Mouse (Mus musculus): Measurements from ENCODE around the gene Chek2. TPM values are rescaled to one million over a fixed set of nuclear protein-coding genes. Genes with fewer than 3 reads are reported as not detected.
"Not testable (repeated sequence)": the region's sequence is repeated elsewhere in the genome, so short reads cannot be mapped to it uniquely, and the experiment has no call there.

Gene Chek2
- total RNA-seq, 2 experiments from 2014 or later: 2.6 to 3.0 TPM

DNA sequence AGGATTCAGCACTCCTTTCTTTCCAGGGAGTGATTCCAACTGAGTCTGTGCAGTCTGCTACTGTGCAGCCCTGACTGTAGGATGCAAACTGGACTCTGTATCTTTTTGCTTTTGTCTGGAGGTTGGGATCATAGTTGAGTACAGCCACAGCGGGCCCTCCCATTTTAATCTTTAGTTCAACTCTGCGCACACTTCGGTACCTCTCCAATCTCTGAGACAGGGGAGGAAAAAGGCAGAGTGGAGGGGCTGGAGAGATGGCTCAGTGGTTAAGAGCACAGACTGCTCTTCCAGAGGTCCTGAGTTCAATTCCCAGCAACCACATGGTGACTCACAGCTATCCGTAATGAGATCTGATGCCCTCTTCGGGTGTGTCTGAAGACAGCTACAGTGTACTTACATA is 1.8 kb upstream of the Chek2 start:
- DNase-seq: not testable (repeated sequence)
- intact Hi-C loops (cut with DNase I): loop anchor here (5.0 to 10.0 kb wide), 2 partner anchors 84 to 417 kb away; no protein-coding TSS in a partner anchor

DNA sequence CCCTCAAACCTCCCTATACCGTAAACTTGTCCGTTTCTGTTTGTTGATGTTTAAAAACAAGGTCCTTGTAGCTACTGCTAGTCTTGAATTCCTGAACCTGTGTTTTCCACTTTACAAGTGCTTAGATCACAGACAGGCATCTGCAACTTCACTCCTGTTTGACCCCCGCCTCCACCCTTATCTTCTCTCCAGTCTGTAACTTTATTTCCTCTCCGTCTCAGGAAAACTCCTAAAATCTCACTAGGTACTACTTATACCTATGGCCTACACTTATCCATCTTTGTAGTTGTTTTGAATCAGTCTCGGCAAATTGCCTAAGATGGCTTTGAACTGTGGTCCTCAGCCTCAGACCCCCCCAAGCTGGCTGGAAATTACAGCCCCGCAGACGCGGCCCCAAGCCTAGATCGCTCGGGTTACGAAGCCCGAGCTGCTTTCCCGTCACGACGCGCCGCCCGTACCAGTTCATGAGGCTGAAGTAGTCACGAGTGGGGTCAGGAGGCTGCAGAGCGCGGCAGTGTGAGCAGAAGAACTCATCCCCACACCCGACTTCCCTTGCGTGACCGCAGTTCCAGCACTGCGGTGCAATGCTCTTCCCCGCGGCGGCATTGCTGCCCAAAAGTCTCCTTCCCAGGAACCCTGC is 621 bp upstream of the Chek2 start:
- intact Hi-C loops (cut with DNase I): loop anchor here (5.0 to 10.0 kb wide), 2 partner anchors 83 to 416 kb away; no protein-coding TSS in a partner anchor
- no peak for DNase-seq

DNA sequence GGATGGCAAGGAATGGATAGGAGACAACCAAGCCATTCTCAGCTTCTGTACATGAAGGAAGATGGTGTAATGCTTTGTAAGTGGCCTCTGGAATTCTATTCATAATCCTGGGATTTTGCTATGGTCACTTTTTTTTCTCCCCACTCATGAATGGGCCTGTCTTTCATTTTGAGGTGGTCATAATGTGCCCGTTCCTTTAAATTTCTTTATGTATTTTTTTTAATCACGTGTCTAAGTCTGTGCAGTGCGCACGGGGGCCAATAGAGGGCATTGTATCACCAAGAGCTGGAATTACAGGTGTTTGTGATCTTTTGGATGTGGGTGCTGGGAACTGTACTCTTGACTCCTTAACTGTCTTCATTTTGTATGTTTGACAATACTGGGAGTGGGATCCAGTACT is 686 bp downstream of the Chek2 start:
- intact Hi-C loops (cut with DNase I): no loop called here
- peak; percentile 38 for DNase-seq

DNA sequence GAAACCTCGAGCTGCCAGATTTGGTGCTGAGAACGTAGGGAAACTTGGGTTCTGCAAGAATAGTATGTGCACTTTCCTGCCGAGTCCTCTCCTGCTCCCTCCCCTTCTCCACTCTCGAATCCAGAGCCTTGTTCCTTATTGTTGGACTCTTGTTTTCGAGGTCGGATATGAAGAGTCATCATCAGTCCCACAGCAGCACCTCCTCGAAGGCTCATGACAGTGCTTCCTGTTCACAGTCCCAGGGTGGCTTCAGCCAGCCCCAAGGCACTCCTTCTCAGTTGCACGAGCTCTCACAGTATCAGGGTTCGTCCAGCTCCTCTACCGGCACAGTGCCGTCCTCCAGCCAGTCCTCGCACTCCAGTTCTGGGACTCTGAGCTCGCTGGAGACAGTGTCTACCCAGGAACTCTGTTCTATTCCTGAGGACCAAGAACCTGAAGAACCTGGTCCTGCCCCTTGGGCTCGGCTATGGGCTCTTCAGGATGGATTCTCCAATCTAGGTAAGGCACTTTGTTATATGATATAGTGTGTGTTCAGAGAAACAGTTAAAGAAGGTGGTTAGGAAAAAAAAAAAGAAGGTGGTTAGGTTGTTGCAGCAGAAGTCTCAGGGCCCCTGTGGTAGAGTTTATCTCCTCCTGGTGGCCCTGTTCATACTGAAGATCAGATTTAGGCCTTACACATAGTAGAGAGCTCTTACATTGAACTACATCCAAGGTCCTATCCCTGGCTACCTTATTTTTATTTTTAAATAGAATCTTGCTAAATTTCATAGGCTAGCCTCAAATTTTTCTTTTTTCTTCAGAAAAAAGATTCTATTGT is 1.5 kb downstream of the Chek2 start:
- intact Hi-C loops (cut with DNase I): no loop called here
- DNase-seq: no peak

DNA sequence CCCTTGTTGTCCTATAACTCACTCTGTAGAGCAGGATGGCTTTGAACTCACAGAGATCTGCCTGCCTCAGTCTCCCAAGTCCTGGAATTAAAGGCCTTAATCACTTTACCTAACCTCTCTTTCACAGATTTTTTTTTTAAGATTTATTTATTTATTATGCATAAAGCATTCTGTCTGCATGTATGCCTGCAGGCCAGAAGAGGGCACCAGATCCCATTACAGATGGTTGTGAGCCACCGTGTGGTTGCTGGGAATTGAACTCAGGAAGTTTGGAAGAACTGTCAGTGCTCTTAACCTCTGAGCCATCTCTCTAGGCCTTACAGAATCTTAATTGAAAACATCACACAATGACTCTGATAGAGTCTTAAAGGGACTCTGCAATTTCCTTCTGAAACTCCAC is 13.2 kb downstream of the Chek2 start:
- DNase-seq: no peak
- intact Hi-C loops (cut with DNase I): no loop called here

DNA sequence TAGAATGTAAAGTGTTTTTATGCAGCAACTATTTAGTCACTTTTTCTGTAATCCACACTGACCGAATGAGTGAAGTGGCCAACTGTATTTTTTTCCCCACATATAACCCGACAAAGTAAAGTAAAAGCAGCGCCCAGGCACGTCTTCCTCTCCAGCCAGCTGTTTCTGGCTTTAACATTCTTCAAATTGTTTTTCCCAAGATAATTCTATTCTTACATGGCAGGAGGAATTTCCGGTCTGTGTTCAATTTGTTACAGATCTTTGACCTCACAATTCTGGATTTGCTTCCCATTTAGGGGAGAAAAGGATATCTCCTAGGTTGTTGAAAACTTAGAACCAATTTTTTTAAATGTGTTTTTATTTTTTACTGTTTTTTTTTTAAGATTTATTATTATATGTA is 17.3 kb downstream of the Chek2 start:
- no peak for DNase-seq
- intact Hi-C loops (cut with DNase I): loop anchor here (5.0 kb wide), 1 partner anchor 410 kb away; no protein-coding TSS in a partner anchor

DNA sequence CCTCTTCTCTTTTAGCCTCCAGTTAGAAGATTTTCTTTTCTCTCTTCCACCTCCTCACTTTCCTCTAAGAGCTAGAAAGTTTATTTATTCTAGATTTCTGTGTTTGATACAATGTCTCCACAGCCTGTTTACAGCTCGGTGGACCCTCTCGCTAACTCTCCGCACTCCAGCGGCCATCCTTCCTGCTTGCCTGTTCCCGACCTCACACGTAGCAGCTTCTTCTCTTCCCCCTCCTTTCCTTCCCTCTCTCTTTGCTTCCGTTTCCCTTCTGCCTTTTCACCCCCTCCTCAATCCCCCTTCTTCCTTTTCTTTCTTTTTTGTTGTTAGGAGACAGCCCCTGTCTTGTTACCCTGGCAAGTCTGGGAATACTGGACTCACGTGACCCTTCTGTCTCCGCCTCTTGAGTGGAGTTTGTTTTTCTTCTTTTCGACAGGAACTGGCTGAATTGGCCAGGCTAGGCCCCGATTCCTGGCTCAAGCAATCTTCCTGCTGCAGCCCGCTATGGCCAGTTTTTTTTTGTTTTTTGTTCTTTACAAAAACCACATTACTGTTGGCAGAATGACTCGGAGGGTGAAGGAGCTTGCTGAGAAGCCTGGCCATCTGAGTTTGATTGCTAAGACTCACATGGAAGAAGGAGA is 19.4 kb downstream of the Chek2 start:
- intact Hi-C loops (cut with DNase I): loop anchor here (5.0 kb wide), 1 partner anchor 408 kb away; no protein-coding TSS in a partner anchor
- peak; percentile 34 for DNase-seq

DNA sequence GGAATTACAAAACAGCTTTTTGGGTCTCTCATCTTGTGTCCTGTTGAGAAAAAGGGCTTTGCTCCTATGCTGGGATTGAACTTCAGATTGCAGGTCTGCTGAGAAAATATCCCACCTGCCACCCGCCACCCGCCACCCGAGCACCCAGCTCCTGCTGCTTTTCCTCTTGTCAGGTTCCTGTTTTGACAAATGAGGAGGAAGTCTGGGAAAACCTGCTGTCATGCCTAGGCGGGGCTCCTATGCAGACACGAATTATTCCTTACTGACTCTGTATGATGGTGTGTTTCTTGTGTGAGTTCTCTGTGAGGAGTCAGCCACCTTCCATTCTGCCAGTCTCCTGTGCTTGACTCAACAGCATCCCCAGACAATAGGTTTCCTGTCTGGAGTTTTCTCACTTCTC is 20.7 kb downstream of the Chek2 start:
- intact Hi-C loops (cut with DNase I): no loop called here
- DNase-seq: no peak

DNA sequence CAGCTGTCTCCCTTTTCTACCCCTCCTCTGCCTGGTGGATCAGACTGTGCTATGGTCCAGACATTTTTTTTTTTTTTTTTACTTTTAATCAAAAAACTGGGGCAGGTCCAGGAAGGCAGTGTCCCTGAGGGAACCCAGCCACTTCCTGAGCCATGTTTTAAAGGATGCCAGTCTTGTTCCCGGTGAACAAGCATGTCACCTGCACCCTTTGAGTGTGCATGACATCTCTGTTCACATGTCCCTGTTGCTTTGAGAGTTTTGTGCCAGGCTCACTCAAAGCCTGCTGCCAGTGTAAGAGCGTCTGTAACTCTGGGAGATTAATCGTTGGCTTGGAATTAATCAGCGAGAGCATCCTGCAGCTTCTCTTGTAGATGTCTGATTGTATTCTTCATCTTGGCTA is 28.7 kb downstream of the Chek2 start:
- intact Hi-C loops (cut with DNase I): no loop called here
- DNase-seq: no peak

DNA sequence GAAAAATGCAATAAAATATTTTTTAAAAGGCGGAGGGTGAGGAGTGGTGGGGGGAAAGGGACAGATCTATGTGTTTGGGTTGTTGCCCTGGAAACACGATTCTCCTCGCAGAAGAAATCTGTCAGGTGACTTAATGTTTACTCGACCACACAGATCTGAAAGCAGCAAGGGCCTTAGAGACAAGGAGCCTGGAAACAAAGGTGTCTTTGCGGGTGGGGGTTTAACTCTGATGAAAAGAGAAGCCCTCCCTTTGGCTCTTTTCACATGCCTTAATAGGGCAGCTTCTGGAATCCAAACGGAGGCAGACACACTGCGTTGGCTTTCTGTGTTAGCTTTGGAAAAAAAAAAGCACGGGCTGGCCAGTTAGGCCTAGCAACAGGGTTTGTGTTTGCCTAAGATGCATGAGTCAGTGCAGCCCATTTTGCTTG is 29.5 kb downstream of the Chek2 start:
- intact Hi-C loops (cut with DNase I): no loop called here
- DNase-seq: no peak

DNA sequence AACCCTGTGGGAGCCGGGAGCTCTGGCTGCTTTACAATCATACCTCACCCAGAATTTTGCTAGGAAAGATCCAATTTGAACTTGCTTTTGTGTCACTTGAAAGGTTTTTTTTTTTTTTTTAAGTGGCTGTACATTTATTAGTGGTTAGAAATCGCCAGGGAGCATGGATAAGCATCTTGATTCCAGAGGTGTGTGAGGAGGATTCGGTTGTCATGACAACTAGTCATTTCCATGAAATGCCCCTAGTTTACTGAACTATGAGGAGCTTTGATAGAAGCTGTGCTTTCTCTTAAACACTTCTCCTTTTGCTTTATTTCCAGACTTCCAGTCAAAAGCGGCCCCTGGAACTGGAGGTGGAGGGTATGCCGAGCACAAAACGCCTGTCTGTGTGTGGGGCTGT is 33.4 kb downstream of the Chek2 start:
- intact Hi-C loops (cut with DNase I): no loop called here
- DNase-seq: no peak

DNA sequence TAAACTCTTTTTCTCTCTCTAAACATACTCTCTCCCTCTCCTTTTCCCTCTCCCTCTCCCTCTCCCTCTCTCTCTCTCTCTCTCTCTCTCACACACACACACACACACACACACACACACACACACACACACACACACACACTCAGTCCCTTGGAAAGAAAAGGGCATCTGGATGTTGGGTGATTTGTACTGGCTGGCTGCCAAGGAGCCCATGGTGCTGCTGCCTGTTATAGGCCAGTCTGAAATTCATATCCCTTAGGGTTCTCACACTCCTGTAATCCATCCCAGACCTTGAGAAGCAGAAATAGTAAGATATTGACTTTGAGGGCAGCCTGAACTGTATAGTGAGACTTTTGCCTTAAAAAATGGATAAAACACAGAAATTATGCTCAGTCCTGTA is 34.9 kb downstream of the Chek2 start:
- intact Hi-C loops (cut with DNase I): no loop called here
- peak; percentile 67 for DNase-seq

DNA sequence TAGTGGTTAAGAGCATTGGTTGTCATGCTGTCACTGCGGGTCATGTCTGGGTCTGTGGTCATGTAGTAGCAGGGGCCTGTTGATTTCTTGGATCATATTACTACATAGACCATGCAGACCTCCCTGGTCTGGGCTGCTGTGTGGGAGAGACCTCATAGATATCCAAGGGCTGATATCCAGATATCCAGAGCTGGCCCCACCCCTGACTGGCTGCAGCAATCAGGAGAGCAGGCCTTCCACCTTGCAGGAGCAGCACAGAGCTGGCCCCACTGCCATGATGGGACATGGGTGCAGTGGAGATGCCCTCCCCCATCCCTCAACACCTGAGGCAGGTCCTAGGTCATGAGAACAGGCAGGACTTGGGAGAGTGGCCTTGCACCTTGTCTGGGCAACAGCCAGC is 35.5 kb downstream of the Chek2 start:
- DNase-seq: no peak
- intact Hi-C loops (cut with DNase I): no loop called here

DNA sequence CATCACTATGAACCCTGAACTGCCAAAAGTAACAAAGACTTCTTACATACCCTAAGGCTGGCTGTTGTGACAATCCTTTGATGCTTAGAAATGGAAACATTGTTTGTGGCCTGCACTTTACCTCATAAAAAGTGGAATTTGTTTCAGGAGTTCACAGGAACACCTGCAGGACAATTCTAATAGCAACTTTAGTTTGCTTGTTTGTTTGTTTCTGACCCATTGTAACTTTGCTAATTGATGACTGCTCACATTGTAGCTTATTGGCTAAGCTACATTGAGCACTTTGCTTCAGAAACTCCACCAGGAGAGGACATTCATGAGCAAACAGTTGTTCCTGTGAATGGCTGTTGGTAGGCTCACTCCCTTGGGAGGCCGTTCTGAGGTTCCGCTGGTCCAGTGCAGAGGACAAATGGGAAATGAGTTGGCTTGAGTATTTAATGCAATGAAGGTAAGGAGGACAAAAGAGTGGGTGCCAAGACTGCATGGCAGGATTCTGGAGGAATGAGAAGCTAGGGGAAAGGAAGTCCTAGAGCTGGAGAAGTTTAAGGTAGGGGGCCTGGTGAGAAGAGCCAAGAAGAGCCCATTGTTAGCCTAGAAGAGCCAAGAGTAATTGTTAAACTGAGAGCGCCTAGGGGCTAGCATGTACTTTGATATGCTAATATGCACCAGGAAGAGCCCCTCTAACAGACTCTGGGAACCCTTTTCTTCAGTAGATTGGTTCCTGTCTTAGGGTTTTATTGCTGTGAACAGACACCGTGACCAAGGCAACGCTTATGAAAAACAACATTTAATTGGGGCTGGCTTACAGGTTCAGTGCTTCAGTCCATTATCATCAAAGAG is 38.1 kb downstream of the Chek2 start:
- intact Hi-C loops (cut with DNase I): no loop called here
- DNase-seq: no peak

DNA sequence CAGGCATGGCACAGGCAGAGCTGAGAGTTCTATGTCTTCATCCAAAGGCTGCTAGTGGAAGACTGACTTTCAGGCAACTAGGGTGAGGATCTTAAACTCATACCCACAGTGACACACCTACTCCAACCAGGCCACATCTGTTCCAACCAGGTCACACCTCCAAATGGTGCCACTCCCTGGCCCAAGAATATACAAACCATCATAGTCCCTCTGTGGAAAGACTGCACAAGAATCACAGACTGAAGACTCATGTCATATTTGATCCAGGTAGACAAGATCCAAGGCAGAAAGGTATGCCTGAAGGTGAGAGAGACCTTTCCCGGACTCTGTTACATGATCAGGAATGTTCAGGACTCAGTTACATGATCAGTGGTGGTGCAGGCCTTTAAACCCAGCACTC is 38.7 kb downstream of the Chek2 start:
- not testable (repeated sequence) for DNase-seq

DNA sequence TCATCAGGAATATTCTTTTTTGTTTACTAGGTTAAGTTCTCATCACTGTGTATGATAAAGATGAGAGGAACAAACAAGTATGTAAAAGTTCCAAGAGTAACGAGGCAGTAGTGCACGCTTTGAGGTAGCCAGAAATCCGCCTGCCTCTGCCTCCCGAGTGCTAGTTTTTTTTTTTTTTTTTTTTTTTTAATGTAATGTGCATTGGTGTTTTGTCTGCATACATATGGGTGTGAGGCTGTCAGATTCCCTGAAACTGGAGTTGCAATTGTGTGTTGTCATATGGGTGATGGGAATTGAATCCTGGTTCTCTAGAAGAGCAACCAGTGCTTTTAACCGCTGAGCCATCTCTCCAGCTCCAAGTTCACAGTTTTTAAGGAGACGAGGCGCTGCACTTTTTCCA is 39.3 kb downstream of the Chek2 start:
- intact Hi-C loops (cut with DNase I): no loop called here
- no peak for DNase-seq

More for the DNA sequence above, 38.7 kb downstream of the Chek2 start:
- intact Hi-C loops (cut with DNase I): not testable (repeated sequence)

DNA sequence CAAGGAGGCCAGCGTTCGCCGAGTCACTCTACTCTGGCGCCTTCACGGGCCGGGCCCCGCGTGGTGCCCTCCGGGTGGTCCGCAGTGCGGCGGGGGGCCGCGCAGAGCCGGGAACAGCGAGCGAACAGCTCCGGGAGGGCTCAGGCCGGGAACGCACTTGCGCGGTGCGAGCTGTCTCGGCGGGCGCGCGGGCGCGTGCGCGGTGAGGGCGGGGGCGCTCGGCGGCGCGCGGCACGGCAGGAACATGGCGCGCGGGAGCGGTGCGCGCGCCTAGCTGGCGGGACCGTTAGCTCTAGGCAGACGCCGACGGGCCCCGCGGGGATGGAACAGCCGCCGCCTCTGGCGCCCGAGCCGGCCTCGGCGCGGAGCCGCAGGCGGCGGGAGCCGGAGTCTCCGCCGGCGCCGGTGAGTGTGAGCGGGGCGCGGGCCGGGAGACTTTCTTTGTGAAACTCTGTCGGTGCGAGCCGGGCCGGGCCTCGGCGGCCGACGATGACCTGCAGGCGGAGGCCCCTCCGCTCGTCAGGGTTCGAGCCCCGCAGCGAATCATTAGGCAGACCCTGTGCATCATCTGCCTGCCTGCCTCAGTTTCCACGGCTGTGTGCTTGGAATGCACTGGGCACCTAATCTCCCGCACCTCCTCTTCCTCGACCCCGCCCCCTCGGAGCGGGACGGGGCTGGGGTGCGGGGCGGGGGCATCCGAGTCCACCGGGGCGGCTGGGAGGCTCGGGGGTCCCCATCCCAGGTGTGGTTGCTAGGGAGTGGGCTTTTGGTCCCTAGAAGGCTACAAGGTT is 40.0 kb downstream of the Chek2 start, which contains the start of gene Ttc28:
Gene Ttc28, plus strand, starts transcription at position 220 of the 791 bp plus-strand sequence.
- DNase-seq: peak; percentile 90
- intact Hi-C loops (cut with DNase I): no loop called here

DNA sequence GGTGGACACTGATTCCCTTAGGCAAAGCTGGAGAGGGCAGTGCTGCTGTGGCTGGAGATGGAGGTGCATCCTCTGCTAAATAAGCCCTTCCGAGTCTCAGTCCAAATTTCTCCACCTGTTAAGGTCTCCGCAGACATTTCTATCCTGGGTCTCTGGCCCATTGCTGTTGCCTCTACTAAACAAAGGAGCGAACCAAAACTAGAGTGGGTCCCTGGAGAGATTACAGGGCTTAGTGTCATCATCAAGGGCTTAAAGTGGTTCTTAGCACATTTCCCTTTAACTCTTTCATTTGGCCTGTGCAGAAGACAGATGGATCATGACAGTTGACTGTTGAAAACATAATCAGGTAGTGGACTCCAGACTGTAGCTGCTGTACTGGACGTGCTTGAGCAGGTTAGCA is 48.8 kb downstream of the Chek2 start:
- intact Hi-C loops (cut with DNase I): no loop called here
- DNase-seq: no peak

DNA sequence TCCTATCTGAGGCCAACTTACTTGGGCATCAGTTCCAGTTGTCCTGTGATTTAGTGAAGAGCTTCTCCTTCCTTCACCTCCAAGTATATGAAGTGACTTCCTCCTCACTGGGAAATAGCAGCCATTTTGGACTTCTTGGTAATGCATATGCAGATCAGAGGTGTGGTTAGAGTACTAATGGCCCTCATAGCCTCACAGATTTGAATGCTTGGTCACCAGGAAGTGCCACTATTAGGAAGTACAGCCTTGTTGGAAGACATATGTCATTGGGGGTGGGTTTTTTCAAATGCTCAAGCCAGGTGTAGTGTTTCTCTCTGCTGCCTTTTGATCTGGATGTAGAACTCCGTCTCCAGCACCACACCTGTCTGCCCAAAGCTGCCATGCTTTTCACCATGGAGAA is 50.2 kb downstream of the Chek2 start:
- no peak for DNase-seq
- intact Hi-C loops (cut with DNase I): no loop called here

DNA sequence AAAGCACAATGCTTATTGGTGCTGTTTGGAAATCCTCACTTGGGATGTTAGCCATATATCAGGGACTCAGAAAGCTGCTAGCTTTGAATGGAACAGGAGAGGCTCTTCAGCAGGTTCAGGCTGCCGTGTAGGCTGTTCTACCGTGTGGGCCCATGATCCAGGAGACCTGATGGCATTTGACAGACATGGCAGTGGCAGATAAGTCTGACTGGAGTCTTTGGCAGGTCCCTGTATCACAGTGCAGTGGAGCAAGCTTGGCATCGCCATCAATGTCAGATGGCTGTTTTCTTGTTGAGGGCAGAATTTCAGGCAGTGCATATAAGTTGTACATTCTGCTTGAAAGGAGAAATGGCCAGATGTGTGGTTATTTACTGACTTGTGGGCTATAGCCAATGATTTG is 50.8 kb downstream of the Chek2 start:
- intact Hi-C loops (cut with DNase I): no loop called here
- DNase-seq: no peak

Measured in left cerebral cortex, postnatal 4 days (tissue).